Mouse (Mus musculus): Measurements from ENCODE around the gene Tmem130.

GRCm38 (mm10) chr5:144717186-144717585 lies 44.4 kb downstream of the Tmem130 start:
- TF ChIP-seq POLR2A (IDR thresholded peaks at IDR 0.05; ENCODE audit: borderline replicate concordance, extremely low read depth, low read depth, low read length) (no peak), CTCF (IDR thresholded peaks at IDR 0.05; ENCODE audit: insufficient read depth, low read length) (no peak)
